Mouse (Mus musculus): ENCODE measurements around the gene Serpina3f.

DNA sequence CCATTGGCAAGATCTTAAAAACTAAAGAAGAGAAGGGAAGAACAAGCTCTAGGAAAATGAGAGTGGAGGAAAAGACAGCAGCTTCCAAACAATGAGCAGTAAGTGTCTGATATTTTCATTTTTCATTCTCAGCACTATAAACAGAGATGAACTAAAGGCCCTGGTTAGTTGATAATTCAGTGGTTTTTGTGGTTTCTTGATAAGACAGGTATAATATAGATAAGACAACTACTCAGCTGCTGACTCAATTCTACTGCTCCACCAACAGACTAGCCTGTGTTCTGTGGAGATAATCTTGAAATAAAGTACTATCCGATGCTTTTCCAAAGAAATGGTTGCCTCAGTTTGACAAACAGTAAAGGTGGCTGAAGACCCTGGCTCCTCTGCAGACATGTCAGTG is 905 bp downstream of the Serpina3f start:
- no peak for TF ChIP-seq CTCF (IDR thresholded peaks at IDR 0.05; ENCODE audit: insufficient read depth, low read length)
- no peak for TF ChIP-seq POLR2A (IDR thresholded peaks at IDR 0.05; ENCODE audit: borderline replicate concordance, extremely low read depth, low read depth, low read length)

Data from lung, adult 2 months (tissue).